Mouse (Mus musculus): ENCODE data around the gene Psmb7. TPM values are rescaled to one million over a fixed set of nuclear protein-coding genes. Genes with fewer than 3 reads are reported as not detected.

Gene Psmb7
- total and polyA plus RNA-seq, 2 experiments from 2014 or later, result 218 to 282 TPM

DNA sequence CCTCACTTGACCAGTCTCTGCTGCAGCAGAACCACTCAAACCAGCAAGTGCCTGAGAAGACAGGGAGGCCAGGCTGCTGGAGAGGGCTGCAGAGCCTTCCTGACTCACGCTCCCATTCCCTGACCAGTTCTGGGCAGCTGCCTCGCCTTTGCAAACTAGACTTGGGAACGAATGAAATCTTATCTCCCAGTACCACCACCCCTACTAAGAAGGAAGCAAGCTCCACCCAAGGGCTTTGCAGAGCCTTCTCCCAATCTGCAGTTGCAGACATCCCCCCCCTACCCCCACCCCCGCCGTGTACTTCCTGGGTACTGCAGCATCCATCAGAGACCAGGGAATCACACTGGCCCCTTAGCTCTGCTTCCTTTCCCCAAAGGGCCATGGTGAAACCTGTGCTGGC, 39.2 kb upstream of the Psmb7 start:
- Histone ChIP-seq H3K4me3 (ENCODE audit: low read depth, low read length) (no peak overlapping the region), H3K36me3 (ENCODE audit: insufficient read depth, low read length) (no peaks in the 10 kb centered on the region), H3K9ac (replicated peaks; ENCODE audit: low read length, poor library complexity, severe bottlenecking) (no peak overlapping the region), H3K27ac (ENCODE audit: low read depth, low read length) (no peak overlapping the region), H3K4me1 (ENCODE audit: insufficient read depth, low read length) (no peaks in the 10 kb centered on the region), H3K9me3 (ENCODE audit: low read length) (no peaks in the 10 kb centered on the region), H3K27me3 (ENCODE audit: insufficient read depth, low read length) (no peaks in the 10 kb centered on the region), H3K4me2 (ENCODE audit: low read depth, low read length, poor library complexity, severe bottlenecking) (no peak overlapping the region)
- WGBS, result 91% methylated on average over 5 of the region's 5 CpGs
- DNase-seq (ENCODE audit: low spot score), result no peak
- no peak for ATAC-seq (ENCODE audit: low FRiP score)
- no peak for TF ChIP-seq CTCF (IDR thresholded peaks at IDR 0.05)

DNA sequence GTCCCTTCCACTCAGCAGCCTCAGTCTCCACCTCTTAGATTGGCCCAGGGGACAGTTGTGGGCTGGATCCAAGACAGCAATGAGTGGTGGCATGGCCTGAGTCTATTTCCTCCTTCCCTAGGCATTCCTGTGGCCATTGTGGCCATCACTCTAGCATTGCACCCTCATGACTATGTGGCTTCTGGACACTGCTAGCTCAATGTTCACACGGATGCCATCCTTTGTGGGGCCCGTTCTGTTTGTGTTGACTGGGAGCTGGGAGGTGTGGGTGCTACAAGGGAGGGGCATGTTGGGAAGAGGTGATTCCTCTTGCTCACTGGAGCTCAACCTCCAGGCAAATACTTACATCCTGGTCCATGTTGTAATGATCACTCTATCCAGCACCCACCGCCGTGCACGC, 38.3 kb upstream of the Psmb7 start:
- no peak for TF ChIP-seq CTCF (IDR thresholded peaks at IDR 0.05)
- Histone ChIP-seq H3K27me3 (ENCODE audit: insufficient read depth, low read length) (no peaks in the 10 kb centered on the region), H3K27ac (ENCODE audit: low read depth, low read length) (no peak overlapping the region), H3K4me2 (ENCODE audit: low read depth, low read length, poor library complexity, severe bottlenecking) (no peak overlapping the region), H3K9ac (replicated peaks; ENCODE audit: low read length, poor library complexity, severe bottlenecking) (no peak overlapping the region), H3K9me3 (ENCODE audit: low read length) (no peaks in the 10 kb centered on the region), H3K4me3 (ENCODE audit: low read depth, low read length) (no peak overlapping the region), H3K4me1 (ENCODE audit: insufficient read depth, low read length) (no peaks in the 10 kb centered on the region), H3K36me3 (ENCODE audit: insufficient read depth, low read length) (no peaks in the 10 kb centered on the region)
- ATAC-seq (ENCODE audit: low FRiP score), result no peak
- DNase-seq (ENCODE audit: low spot score), result no peak
- 96% methylated on average over 5 of the region's 5 CpGs for WGBS

- no peak for DNase-seq (ENCODE audit: low spot score)
- H3K9ac ChIP-seq (replicated peaks; ENCODE audit: low read length, poor library complexity, severe bottlenecking), result no peak overlapping the region
- no peak overlapping the region for H3K27ac ChIP-seq (ENCODE audit: low read depth, low read length)
- no peak overlapping the region for H3K4me2 ChIP-seq (ENCODE audit: low read depth, low read length, poor library complexity, severe bottlenecking)
- no peak for ATAC-seq (ENCODE audit: low FRiP score)
- H3K27me3 ChIP-seq (ENCODE audit: insufficient read depth, low read length), result no peaks in the 10 kb centered on the region
- H3K4me1 ChIP-seq (ENCODE audit: insufficient read depth, low read length), result no peaks in the 10 kb centered on the region
- no peaks in the 10 kb centered on the region for H3K9me3 ChIP-seq (ENCODE audit: low read length)
- no peak overlapping the region for H3K4me3 ChIP-seq (ENCODE audit: low read depth, low read length)
- no peak for TF ChIP-seq CTCF (IDR thresholded peaks at IDR 0.05)
- H3K36me3 ChIP-seq (ENCODE audit: insufficient read depth, low read length), result no peaks in the 10 kb centered on the region
These were observed 35.1 kb upstream of the Psmb7 start for GRCm38 (mm10) chr2:38678947-38679346.

- H3K4me2 ChIP-seq (ENCODE audit: low read depth, low read length, poor library complexity, severe bottlenecking), result no peak overlapping the region
- no peak for ATAC-seq (ENCODE audit: low FRiP score)
- no peak for DNase-seq (ENCODE audit: low spot score)
- WGBS, result 57% methylated on average over 9 of the region's 9 CpGs
- no peak overlapping the region for H3K9ac ChIP-seq (replicated peaks; ENCODE audit: low read length, poor library complexity, severe bottlenecking)
- H3K4me1 ChIP-seq (ENCODE audit: insufficient read depth, low read length), result no peaks in the 10 kb centered on the region
- H3K27me3 ChIP-seq (ENCODE audit: insufficient read depth, low read length), result no peaks in the 10 kb centered on the region
- H3K4me3 ChIP-seq (ENCODE audit: low read depth, low read length), result no peak overlapping the region
- 0 out of 2 replicates have a peak, but pooled peaks have one; percentile 17 for TF ChIP-seq CTCF (IDR thresholded peaks at IDR 0.05)
- no peak overlapping the region for H3K27ac ChIP-seq (ENCODE audit: low read depth, low read length)
- no peaks in the 10 kb centered on the region for H3K9me3 ChIP-seq (ENCODE audit: low read length)
- no peaks in the 10 kb centered on the region for H3K36me3 ChIP-seq (ENCODE audit: insufficient read depth, low read length)
These were observed 31.6 kb upstream of the Psmb7 start for GRCm38 (mm10) chr2:38675366-38675969.

- 60% methylated on average over 11 of the region's 11 CpGs for WGBS
- H3K9me3 ChIP-seq (ENCODE audit: low read length), result no peaks in the 10 kb centered on the region
- H3K27ac ChIP-seq (ENCODE audit: low read depth, low read length), result no peak overlapping the region
- DNase-seq (ENCODE audit: low spot score) (no peak), ATAC-seq (ENCODE audit: low FRiP score) (no peak)
- no peaks in the 10 kb centered on the region for H3K27me3 ChIP-seq (ENCODE audit: insufficient read depth, low read length)
- no peak overlapping the region for H3K9ac ChIP-seq (replicated peaks; ENCODE audit: low read length, poor library complexity, severe bottlenecking)
- no peak overlapping the region for H3K4me3 ChIP-seq (ENCODE audit: low read depth, low read length)
- no peak for TF ChIP-seq CTCF (IDR thresholded peaks at IDR 0.05)
- H3K36me3 ChIP-seq (ENCODE audit: insufficient read depth, low read length), result no peaks in the 10 kb centered on the region
- no peaks in the 10 kb centered on the region for H3K4me1 ChIP-seq (ENCODE audit: insufficient read depth, low read length)
- no peak overlapping the region for H3K4me2 ChIP-seq (ENCODE audit: low read depth, low read length, poor library complexity, severe bottlenecking)
These were observed 28.6 kb upstream of the Psmb7 start for GRCm38 (mm10) chr2:38672496-38672895.

DNA sequence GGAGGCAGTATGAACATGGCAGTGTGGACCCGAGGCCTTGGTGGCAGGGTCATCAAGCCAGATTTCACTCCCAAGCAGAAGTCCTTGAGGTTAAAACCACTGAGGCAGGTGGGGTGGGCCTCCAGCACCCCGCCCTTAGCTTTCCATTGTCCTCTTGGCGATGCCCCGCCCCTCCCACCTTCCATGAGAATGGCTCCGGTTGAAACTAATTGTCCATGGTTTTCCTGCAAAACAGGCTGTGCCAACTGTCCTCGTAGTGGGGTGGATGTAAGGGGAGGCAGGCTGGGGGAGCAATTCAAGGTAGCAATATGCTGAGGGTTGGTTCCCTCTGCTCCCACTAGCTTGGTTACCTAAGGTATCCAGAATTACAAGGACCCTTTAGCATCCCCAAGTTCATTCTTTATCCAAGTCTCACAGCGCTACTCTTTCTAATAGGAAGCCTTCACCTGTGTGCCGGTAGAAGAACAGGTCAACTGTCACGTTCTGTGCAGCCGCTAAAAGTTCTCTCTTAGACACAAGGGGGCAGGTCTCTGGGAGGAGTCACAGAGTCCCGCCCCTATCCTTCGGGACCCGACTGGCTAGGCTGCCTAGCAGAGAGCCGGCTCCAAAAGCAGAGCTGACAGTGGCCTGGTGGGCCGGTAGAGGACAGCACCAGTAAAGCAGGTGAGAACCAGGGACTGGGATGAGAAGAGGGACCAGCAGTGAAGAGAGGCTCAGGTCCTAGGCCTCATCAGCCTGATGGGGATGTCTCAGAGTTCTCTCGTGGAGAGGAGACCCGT, 25.1 kb upstream of the Psmb7 start:
- ATAC-seq (ENCODE audit: low FRiP score) (no peak), DNase-seq (ENCODE audit: low spot score) (no peak)
- Histone ChIP-seq H3K9ac (replicated peaks; ENCODE audit: low read length, poor library complexity, severe bottlenecking) (no peak overlapping the region), H3K27me3 (ENCODE audit: insufficient read depth, low read length) (no peaks in the 10 kb centered on the region), H3K27ac (ENCODE audit: low read depth, low read length) (no peak overlapping the region), H3K4me3 (ENCODE audit: low read depth, low read length) (no peak overlapping the region), H3K4me2 (ENCODE audit: low read depth, low read length, poor library complexity, severe bottlenecking) (no peak overlapping the region), H3K9me3 (ENCODE audit: low read length) (no peaks in the 10 kb centered on the region), H3K4me1 (ENCODE audit: insufficient read depth, low read length) (no peaks in the 10 kb centered on the region), H3K36me3 (ENCODE audit: insufficient read depth, low read length) (no peaks in the 10 kb centered on the region)
- WGBS, result 18% methylated on average over 17 of the region's 17 CpGs
- TF ChIP-seq CTCF (IDR thresholded peaks at IDR 0.05), result peak; percentile 35

Data from midbrain, postnatal 0 days (tissue).